ENCODE assay signal across 7 mouse cellular contexts in the genomic region with DNA sequence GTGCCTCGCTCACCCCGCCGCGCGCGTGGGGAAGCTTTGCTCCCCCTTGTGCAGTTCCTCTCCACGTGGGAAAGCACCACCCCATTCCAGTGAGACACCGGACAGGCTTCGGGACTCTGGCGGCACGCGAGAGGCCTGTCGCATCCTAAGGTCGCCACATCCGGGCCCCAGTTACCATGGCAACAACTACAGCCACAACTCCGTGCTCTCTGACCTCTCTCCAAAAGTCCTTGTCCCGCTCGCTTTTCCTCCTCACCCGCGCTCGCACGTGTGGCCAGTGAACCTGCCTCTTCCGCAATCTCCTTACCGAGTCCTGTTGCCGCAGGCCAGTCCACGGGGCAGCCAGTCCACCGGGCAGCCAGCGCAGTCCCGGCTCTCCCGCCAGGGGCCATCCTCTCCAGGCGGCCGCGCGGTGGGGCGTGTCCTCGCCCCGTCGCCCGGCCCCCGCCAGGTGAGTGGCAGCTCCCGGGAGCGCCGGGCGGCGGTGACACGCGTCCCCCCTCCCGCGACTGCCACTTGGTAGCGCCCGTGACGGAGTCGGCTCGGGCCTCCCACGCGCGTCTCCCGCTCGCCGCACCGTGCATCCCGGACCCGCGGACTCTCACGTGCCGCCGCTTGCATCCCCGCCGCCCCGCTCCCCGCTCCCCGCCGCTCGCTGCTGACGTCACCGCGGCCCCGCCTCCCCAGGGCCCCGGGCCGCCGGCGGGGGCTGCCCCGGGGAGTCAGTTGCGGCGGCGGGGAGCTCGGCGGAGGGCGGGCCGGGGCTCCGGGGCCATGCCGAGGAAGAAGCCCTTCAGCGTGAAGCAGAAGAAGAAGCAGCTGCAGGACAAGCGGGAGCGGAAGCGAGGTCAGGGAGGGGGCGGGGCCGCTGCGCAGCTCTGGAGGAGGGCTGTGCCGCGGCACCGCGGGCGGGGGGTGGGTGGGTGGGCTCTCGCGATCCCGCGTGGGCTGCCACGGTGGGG. TPM values are rescaled to one million over a fixed set of nuclear protein-coding genes. Genes with fewer than 3 reads are reported as not detected.
DNase-seq lines count a peak whose midpoint lies in the region; ATAC-seq lines count a peak whose summit lies in the region.

A gene (plus strand): TSS at position 451 of the 962 bp plus-strand sequence.
A gene (minus strand): TSS at position 836 of the 962 bp plus-strand sequence.

- no peaks in the 10 kb centered on the region for H3K9me3 ChIP-seq in intestine, embryonic 15.5 days
- H3K9me3 ChIP-seq in midbrain, embryonic 10.5 days (replicated peaks) = no peaks in the 10 kb centered on the region

- WGBS in intestine, embryonic 15.5 days = under 1% methylated on average over 92 of the region's 109 CpGs
- WGBS in midbrain, embryonic 10.5 days = under 1% methylated on average over 109 of the region's 109 CpGs

- H3K9ac ChIP-seq in intestine, embryonic 15.5 days = peak within 1 kb of the TSS; percentile 81

- peak within 1 kb of the TSS; percentile 95 for H3K27ac ChIP-seq in intestine, embryonic 15.5 days
- H3K27ac ChIP-seq in midbrain, embryonic 10.5 days (replicated peaks) = peak within 1 kb of the TSS; percentile 93

- peak; percentile 95 for ATAC-seq in intestine, embryonic 15.5 days

- H3K4me2 ChIP-seq in intestine, embryonic 15.5 days (replicated peaks) = peak within 1 kb of the TSS; percentile 89

- peaks cover 17% of the 10 kb centered on the region for H3K36me3 ChIP-seq in intestine, embryonic 15.5 days
- H3K36me3 ChIP-seq in midbrain, embryonic 10.5 days = peaks cover 57% of the 10 kb centered on the region

- DNase-seq in adrenal gland, adult 18-20 months (ENCODE audit: low spot score in 2 of 2) = peak; percentile 82 to 90
- peak; percentile 93 for DNase-seq in embryo, embryonic 11 days
- DNase-seq in gastrocnemius, postnatal 36 days = peak; percentile 82 to 94
- DNase-seq in left cerebral cortex, postnatal 25 days (ENCODE audit: low spot score in 2 of 2) = peak; percentile 95 to 98
- DNase-seq in midbrain, embryonic 10.5 days (ENCODE audit: low spot score) = peak; percentile 96
- DNase-seq in right cerebral cortex, postnatal 4 days = peak; percentile 84

- H3K4me3 ChIP-seq in intestine, embryonic 15.5 days (replicated peaks) = peak within 1 kb of the TSS; percentile 94
- H3K4me3 ChIP-seq in midbrain, embryonic 10.5 days = peak within 1 kb of the TSS; percentile 95

- H3K27me3 ChIP-seq in intestine, embryonic 15.5 days (replicated peaks) = no peaks in the 10 kb centered on the region
- H3K27me3 ChIP-seq in midbrain, embryonic 10.5 days (ENCODE audit: low read depth, poor library complexity, severe bottlenecking) = no peaks in the 10 kb centered on the region

- peaks cover 22% of the 10 kb centered on the region for H3K4me1 ChIP-seq in intestine, embryonic 15.5 days (replicated peaks)
- peaks cover 24% of the 10 kb centered on the region for H3K4me1 ChIP-seq in midbrain, embryonic 10.5 days

- intact Hi-C loops in gastrocnemius, postnatal 36 days (cut with DNase I) = no loop called here
- intact Hi-C loops in left cerebral cortex, postnatal 25 days (cut with DNase I) = loop anchor here (10.0 kb wide), 2 partner anchors 145 to 975 kb away; a partner anchor contains a TSS

RNA-seq across cellular contexts. Expression of the first gene that starts in this region (rescaled TPM):
- 10 to 100 TPM; 47.9 to 55.9 TPM for total RNA-seq in adrenal gland, adult 18-20 months (2021)
- 10 to 100 TPM; 16.6 to 18.7 TPM for total RNA-seq in gastrocnemius, postnatal 36 days (2021)
- 37.5 and 39.9 TPM in 2 replicates for polyA plus RNA-seq in intestine, embryonic 15.5 days (2015; fragmentation: Nextera tagmentation; extraction: Ambion mirVana)
- total RNA-seq in left cerebral cortex, postnatal 25 days (2021) = 100 to 1,000 TPM; 161 to 175 TPM
- polyA plus RNA-seq in midbrain, embryonic 10.5 days (2016; fragmentation: Nextera tagmentation; extraction: Ambion mirVana) = 56.3 and 59.7 TPM in 2 replicates

RNA-seq across cellular contexts. Expression of the second gene that starts in this region (rescaled TPM):
- 10 to 100 TPM; 17.5 to 22.8 TPM for total RNA-seq in adrenal gland, adult 18-20 months (2021)
- 1 to 10 TPM; 1.7 to 3.4 TPM for total RNA-seq in gastrocnemius, postnatal 36 days (2021)
- 24.5 and 25.7 TPM in 2 replicates for polyA plus RNA-seq in intestine, embryonic 15.5 days (2015; fragmentation: Nextera tagmentation; extraction: Ambion mirVana)
- 10 to 100 TPM; 40.1 to 42.9 TPM for total RNA-seq in left cerebral cortex, postnatal 25 days (2021)
- 45.3 and 50.1 TPM in 2 replicates for polyA plus RNA-seq in midbrain, embryonic 10.5 days (2016; fragmentation: Nextera tagmentation; extraction: Ambion mirVana)

Comparison
In these comparisons a context has a peak if more than half of its experiments do, and no peak if none do; other contexts are left out.
1. Peak in every context shown above with its lines: DNase-seq, ATAC-seq, H3K4me3 ChIP-seq and H3K27ac ChIP-seq.
2. RNA of the second gene that starts in this region (total RNA-seq): 40.1 to 42.9 TPM in left cerebral cortex, postnatal 25 days and 17.5 to 22.8 TPM in adrenal gland, adult 18-20 months; 1.7 to 3.4 TPM in gastrocnemius, postnatal 36 days; every median in the first group is over 4 times any median in the second.